Mouse (Mus musculus): ENCODE results near the gene Fam155a.

GRCm38 (mm10) chr8:9406204-9406603, 364.8 kb downstream of the Fam155a start:
- TF ChIP-seq TAL1 (IDR thresholded peaks at IDR 0.05; ENCODE audit: low read length) = no peak
- no peak for TF ChIP-seq GATA1 (IDR thresholded peaks at IDR 0.05; ENCODE audit: low read length)
